Comparison of ENCODE assay signal across 18 mouse cellular contexts in genomic region chr9:31017616-31018015, GRCm38 (mm10). TPM values are rescaled to one million over a fixed set of nuclear protein-coding genes. Genes with fewer than 3 reads are reported as not detected.
DNase-seq lines count a peak whose midpoint lies in the region; ATAC-seq lines count a peak whose summit lies in the region.
"Had no signal": no experiment of that assay in that cellular context is flagged by ENCODE, and none has a peak within 500 bp of the region (broad histone marks: within the 10 kb centered on the region; RNA-seq: fewer than 3 reads in every experiment).

No protein-coding gene starts in this region.

- DNase-seq in ES-CJ7 (ENCODE audit: low read depth, low spot score): peak; percentile 69
- DNase-seq in R1 (ENCODE audit: low read depth, low spot score): peak; percentile 93
- DNase-seq in right cerebral cortex, adult 18-20 months: no peak
- DNase-seq in adrenal gland, postnatal 10 days: no peak
- DNase-seq: adrenal gland, adult 8-10 months; adrenal gland, postnatal 25 days; cerebellum, adult 11-12 months; cerebellum, adult 2 months; cerebellum, adult 9-10 months; cerebellum, postnatal 10 days; cerebellum, postnatal 25 days; forebrain, postnatal 0 days had no signal

- ATAC-seq in megakaryocyte, adult 5-6 weeks (ENCODE audit: poor library complexity, severe bottlenecking): 0 out of 2 replicates have a peak, but pooled peaks have one; percentile 20
- no peak for ATAC-seq in megakaryocyte progenitor cell, adult 5-6 weeks (replicated peaks; ENCODE audit: poor library complexity)
- ATAC-seq: activated CD4-positive, CD25-positive, alpha-beta regulatory T cell, adult 4 months; forebrain, embryonic 13.5 days; forebrain, embryonic 15.5 days; forebrain, postnatal 0 days; Patski had no signal

RNA-seq across cellular contexts. Expression of gene Zbtb44, which starts 12.8 kb away (rescaled TPM):
- total RNA-seq in megakaryocyte, adult 5-6 weeks (2015): 38.3 and 45.9 TPM in 2 replicates
- total RNA-seq in megakaryocyte, adult 5-6 weeks (2017): 25.0 TPM in 2 replicates
- 52.5 and 57.9 TPM in 2 replicates for total RNA-seq in megakaryocyte progenitor cell, adult 5-6 weeks (2015)
- 27.0 and 27.4 TPM in 2 replicates for total RNA-seq in megakaryocyte progenitor cell, adult 5-6 weeks (2017)
- total RNA-seq in adrenal gland, postnatal 10 days (2021): 10 to 100 TPM; 44.3 to 47.3 TPM

Comparison
In these comparisons a context has a peak if more than half of its experiments do, and no peak if none do; other contexts are left out.
1. DNase-seq: peak in ES-CJ7 (single experiment) and R1 (single experiment); none in right cerebral cortex, adult 18-20 months (single experiment) and adrenal gland, postnatal 10 days (single experiment).